Mouse (Mus musculus) gastrocnemius, adult 2 months (tissue): ENCODE measurements around the gene Sfr1. TPM values are rescaled to one million over a fixed set of nuclear protein-coding genes. Genes with fewer than 3 reads are reported as not detected.

ENCODE experiments used
- DNase-seq: peaks from one replicate; pipeline ENCODE4 v3.0.0; 2022
- H3K27ac ChIP-seq: fragments of 200-600 bp; 2 replicates; pipeline ENCODE4 v1.8.1; 2022; ENCODE audit warnings: mild to moderate bottlenecking
- H3K4me3 ChIP-seq: fragments of 200-600 bp; 2 replicates; pipeline ENCODE4 v1.8.1; 2022; ENCODE audit warnings: mild to moderate bottlenecking, moderate library complexity
- CTCF ChIP-seq: fragments of 200-600 bp; IDR thresholded peaks from 2 replicates; pipeline ENCODE4 v1.8.1; 2022; ENCODE audit warnings: antibody characterized with exemption, mild to moderate bottlenecking, moderate library complexity
- intact Hi-C: fragments of 180-260 bp; cut with DNase I; formaldehyde crosslinking; loops from one replicate; pipeline ENCODE4 v1.15.1; 2025
- microRNA-seq: library from miRNA; unstranded; fragments of <30 nt; microRNA quantifications from one replicate; pipeline ENCODE4 v1.2.0, GENCODE M21; 2021
- total RNA-seq, 2 experiments: library from RNA; stranded (reverse); gene quantifications; 2 replicates each; pipeline ENCODE4 v1.2.3; 2021

The Sfr1 gene
- total RNA-seq, 2 experiments from 2014 or later = 80.3 to 85.3 TPM

- DNase-seq = no peak
- intact Hi-C loops = no loop called here
- TF ChIP-seq CTCF = no peak
- no peak overlapping the region for H3K27ac ChIP-seq
- no peak overlapping the region for H3K4me3 ChIP-seq
Observed at GRCm38 (mm10) chr19:47777847-47778246, 46.4 kb downstream of the Sfr1 start.

DNA sequence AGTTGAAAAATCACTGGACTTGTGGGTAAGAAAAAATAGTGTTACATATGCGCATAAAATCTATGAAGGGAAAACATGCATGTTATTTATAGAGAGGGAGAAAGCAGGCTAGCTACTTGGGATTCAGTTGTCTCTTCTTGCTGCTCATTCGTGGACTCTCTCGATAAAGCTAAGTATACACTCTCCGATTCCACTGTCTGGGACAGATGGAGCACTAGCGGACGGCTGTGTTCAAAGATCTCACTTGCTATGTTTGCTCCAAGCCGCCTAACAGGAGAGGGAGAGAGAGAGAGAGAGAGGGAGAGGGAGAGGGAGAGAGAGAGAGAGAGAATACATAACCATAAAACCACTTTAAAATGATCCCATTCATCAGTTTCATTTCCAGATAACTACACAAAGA, 48.7 kb downstream of the Sfr1 start:
- no peak for TF ChIP-seq CTCF
- H3K27ac ChIP-seq = no peak overlapping the region
- DNase-seq = no peak
- intact Hi-C loops = no loop called here
- no peak overlapping the region for H3K4me3 ChIP-seq

- intact Hi-C loops = no loop called here
Observed at GRCm38 (mm10) chr19:47780972-47781371, 49.5 kb downstream of the Sfr1 start.

DNA sequence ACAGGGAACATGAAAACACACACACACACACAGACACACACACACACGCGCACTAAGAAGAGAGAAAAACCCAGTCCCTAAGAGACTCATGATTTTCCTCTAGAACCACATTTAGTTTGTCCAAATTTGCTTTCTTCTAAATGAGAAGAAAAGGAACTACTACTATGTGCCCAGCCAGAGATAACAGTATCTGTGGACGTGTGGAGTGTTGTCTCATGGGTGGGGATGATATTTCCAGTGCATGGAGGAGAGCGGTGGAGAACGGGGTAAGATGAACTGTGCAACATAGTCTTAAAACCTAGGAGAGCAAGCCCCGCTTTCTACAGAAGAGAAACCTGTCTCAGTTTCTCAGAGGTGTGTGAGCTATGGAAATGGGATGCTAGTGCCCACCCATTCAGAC, 52.4 kb downstream of the Sfr1 start:
- intact Hi-C loops = no loop called here

More at GRCm38 (mm10) chr19:47780972-47781371, 49.5 kb downstream of the Sfr1 start:
- DNase-seq = no peak
- no peak overlapping the region for H3K4me3 ChIP-seq
- H3K27ac ChIP-seq = no peak overlapping the region
- TF ChIP-seq CTCF = no peak

More for the DNA sequence above, 52.4 kb downstream of the Sfr1 start:
- no peak for DNase-seq
- Histone ChIP-seq H3K4me3 (no peak overlapping the region), H3K27ac (no peak overlapping the region)
- no peak for TF ChIP-seq CTCF

Small RNA genes within 50 kb of the gene (microRNA-seq; reads per million reads assigned to microRNA genes)
- not detected for gene Mir8090

Other genes with a start within 250 kb of the Sfr1 start
- 1 to 10 TPM; 3.8 to 5.6 TPM for gene Stn1, start 194.2 kb upstream of the Sfr1 start, total RNA-seq
- gene Slk, start 152.0 kb upstream of the Sfr1 start, total RNA-seq = 10 to 100 TPM; 36.1 to 37.7 TPM
- not detected for gene Col17a1, start 39.6 kb upstream of the Sfr1 start, total RNA-seq
- 10 to 100 TPM; 43.7 to 70.1 TPM for gene Gsto1, start 123.3 kb downstream of the Sfr1 start, total RNA-seq
- gene Gsto2, start 133.9 kb downstream of the Sfr1 start, total RNA-seq = under 1 TPM; 0.51 to 0.73 TPM
- under 1 TPM in 1 of 2 experiments, not detected in 1; 0.11 TPM for gene Cfap43, start 187.6 kb downstream of the Sfr1 start, total RNA-seq
- under 1 TPM; 0.75 to 0.99 TPM for gene Itprip, start 187.6 kb downstream of the Sfr1 start, total RNA-seq
- not detected for gene Cfap58, start 206.0 kb downstream of the Sfr1 start, total RNA-seq